Mouse (Mus musculus): Measurements from ENCODE around the gene Lce3f.

- no peak for TF ChIP-seq HCFC1 (IDR thresholded peaks at IDR 0.05; ENCODE audit: borderline replicate concordance, insufficient read depth, low read length)
- TF ChIP-seq CHD2 (IDR thresholded peaks at IDR 0.05; ENCODE audit: low read depth, low read length) = no peak
- no peak for TF ChIP-seq MAFK (IDR thresholded peaks at IDR 0.05; ENCODE audit: insufficient read depth, low read depth, low read length)
- no peak for TF ChIP-seq ZNF384 (IDR thresholded peaks at IDR 0.05; ENCODE audit: low read depth, low read length)
These were observed 29.1 kb downstream of the Lce3f start for GRCm38 (mm10) chr3:93021171-93021570.
